Mouse (Mus musculus) kidney, postnatal 0 days (tissue): ENCODE results near the gene Tnfrsf13b. TPM values are rescaled to one million over a fixed set of nuclear protein-coding genes. Genes with fewer than 3 reads are reported as not detected.

Source experiments
- ATAC-seq: fragments of 200-750 bp; cut with Nextera tagmentation; replicated peaks from 2 replicates; pipeline ENCODE4 v1.8.0; 2017; ENCODE audit warnings: low read depth, moderate number of reproducible peaks, moderate TSS enrichment, moderate library complexity; ENCODE audit not compliant: low FRiP score
- DNase-seq: peaks from one replicate; pipeline ENCODE4 v3.0.0-alpha.2; 2016; ENCODE audit warnings: low spot score
- H3K27ac ChIP-seq: fragments of 300-500 bp; sonication (generic); 2 replicates; pipeline ENCODE4 v1.5.1; 2014; ENCODE audit warnings: mild to moderate bottlenecking
- H3K27me3 ChIP-seq: fragments of 300-500 bp; sonication (generic); 2 replicates; pipeline ENCODE4 v1.6.1; 2014; ENCODE audit warnings: low read length, mixed read lengths; ENCODE audit not compliant: insufficient read depth
- H3K36me3 ChIP-seq: fragments of 300-500 bp; sonication (generic); 2 replicates; pipeline ENCODE4 v1.6.1; 2014; ENCODE audit warnings: low read length, mixed read lengths; ENCODE audit not compliant: insufficient read depth
- H3K4me1 ChIP-seq: fragments of 300-500 bp; sonication (generic); replicated peaks from 2 replicates; pipeline ENCODE4 v1.6.1; 2014; ENCODE audit warnings: antibody characterized with exemption, low read length, mixed read lengths; ENCODE audit not compliant: insufficient read depth
- H3K4me2 ChIP-seq: fragments of 300-500 bp; sonication (generic); 2 replicates; pipeline ENCODE4 v1.6.1; 2014; ENCODE audit warnings: mild to moderate bottlenecking, low read length, moderate library complexity, mixed read lengths
- H3K4me3 ChIP-seq: fragments of 300-500 bp; sonication (generic); replicated peaks from 2 replicates; pipeline ENCODE4 v1.5.1; 2014; ENCODE audit warnings: low read depth, low read length
- H3K9ac ChIP-seq: fragments of 300-500 bp; sonication (generic); 2 replicates; pipeline ENCODE4 v1.6.1; 2014; ENCODE audit warnings: low read depth, low read length
- H3K9me3 ChIP-seq: fragments of 300-500 bp; sonication (generic); replicated peaks from 2 replicates; pipeline ENCODE4 v1.6.1; 2016; ENCODE audit warnings: low read length, inconsistent platforms, mixed read lengths
- CTCF ChIP-seq: IDR thresholded peaks from 2 replicates; pipeline ENCODE4 v1.5.1; 2016; ENCODE audit warnings: antibody characterized with exemption, low read depth, mild to moderate bottlenecking, moderate library complexity
- WGBS: fragments of 180-500 bp; shearing (Covaris S2); extraction: QIAGEN DNeasy Blood & Tissue Kit; methylation state at CpG from one replicate; pipeline ENCODE4 v1.1.7; 2014; 5-methylcytosine and 5-hydroxymethylcytosine counted together
- polyA plus RNA-seq: library from polyadenylated mRNA; unstranded; fragments of >200 nt; fragmentation: Nextera tagmentation; extraction: Ambion mirVana; gene quantifications from 2 replicates; pipeline ENCODE4 v1.2.1, GENCODE M21; 2015

The Tnfrsf13b gene
- polyA plus RNA-seq, 1 experiment from 2014 or later: 1.7 TPM

GRCm38 (mm10) chr11:61102397-61103339 is 23.9 kb upstream of the Tnfrsf13b start:
- WGBS: 74% methylated on average over 12 of the region's 13 CpGs
- H3K9me3 ChIP-seq: no peaks in the 10 kb centered on the region
- H3K4me2 ChIP-seq: no peak overlapping the region
- no peak overlapping the region for H3K4me3 ChIP-seq
- no peak for TF ChIP-seq CTCF
- DNase-seq (no peak), ATAC-seq (0 out of 2 replicates have a peak, but pooled peaks have one; percentile 21)
- H3K4me1 ChIP-seq: no peaks in the 10 kb centered on the region
- H3K9ac ChIP-seq: no peak overlapping the region
- no peaks in the 10 kb centered on the region for H3K36me3 ChIP-seq
- H3K27ac ChIP-seq: no peak overlapping the region
- H3K27me3 ChIP-seq: no peaks in the 10 kb centered on the region

GRCm38 (mm10) chr11:61104241-61104901 is 22.2 kb upstream of the Tnfrsf13b start:
- H3K4me3 ChIP-seq: no peak overlapping the region
- H3K36me3 ChIP-seq: no peaks in the 10 kb centered on the region
- 20% methylated on average over 20 of the region's 20 CpGs for WGBS
- TF ChIP-seq CTCF: peak; percentile 99
- ATAC-seq: peak; percentile 89
- H3K27ac ChIP-seq: no peak overlapping the region
- peak; percentile 96 for DNase-seq
- H3K4me1 ChIP-seq: no peaks in the 10 kb centered on the region
- peak overlapping the region; percentile 16; the same call in 1 of the 2 replicates for H3K4me2 ChIP-seq
- H3K27me3 ChIP-seq: no peaks in the 10 kb centered on the region
- H3K9ac ChIP-seq: no peak overlapping the region
- no peaks in the 10 kb centered on the region for H3K9me3 ChIP-seq

- DNase-seq (no peak), ATAC-seq (no peak)
- Histone ChIP-seq H3K4me1 (no peaks in the 10 kb centered on the region), H3K27ac (no peak overlapping the region), H3K4me2 (no peak overlapping the region), H3K36me3 (no peaks in the 10 kb centered on the region), H3K9me3 (no peaks in the 10 kb centered on the region), H3K4me3 (no peak overlapping the region), H3K27me3 (no peaks in the 10 kb centered on the region), H3K9ac (no peak overlapping the region)
- WGBS: 89% methylated on average over 12 of the region's 12 CpGs
- no peak for TF ChIP-seq CTCF
Measured at GRCm38 (mm10) chr11:61108911-61109361, 17.6 kb upstream of the Tnfrsf13b start.

GRCm38 (mm10) chr11:61109707-61110106 is 16.8 kb upstream of the Tnfrsf13b start:
- TF ChIP-seq CTCF: no peak
- Histone ChIP-seq H3K36me3 (no peaks in the 10 kb centered on the region), H3K27ac (no peak overlapping the region), H3K9me3 (no peaks in the 10 kb centered on the region), H3K4me3 (no peak overlapping the region), H3K27me3 (no peaks in the 10 kb centered on the region), H3K4me1 (no peaks in the 10 kb centered on the region), H3K4me2 (no peak overlapping the region), H3K9ac (no peak overlapping the region)
- ATAC-seq (no peak), DNase-seq (no peak)
- WGBS: 84% methylated on average over 6 of the region's 6 CpGs

GRCm38 (mm10) chr11:61110113-61110512 is 16.4 kb upstream of the Tnfrsf13b start:
- Histone ChIP-seq H3K27me3 (no peaks in the 10 kb centered on the region), H3K9ac (no peak overlapping the region), H3K4me3 (no peak overlapping the region), H3K36me3 (no peaks in the 10 kb centered on the region), H3K27ac (no peak overlapping the region), H3K9me3 (no peaks in the 10 kb centered on the region), H3K4me2 (no peak overlapping the region), H3K4me1 (no peaks in the 10 kb centered on the region)
- WGBS: 71% methylated on average over 10 of the region's 10 CpGs
- ATAC-seq (no peak), DNase-seq (no peak)
- no peak for TF ChIP-seq CTCF

- TF ChIP-seq CTCF: no peak
- H3K4me2 ChIP-seq: no peak overlapping the region
- no peaks in the 10 kb centered on the region for H3K4me1 ChIP-seq
- DNase-seq (no peak), ATAC-seq (no peak)
- no peaks in the 10 kb centered on the region for H3K36me3 ChIP-seq
- H3K4me3 ChIP-seq: no peak overlapping the region
- 28% methylated on average over 1 of the region's 1 CpGs for WGBS
- no peaks in the 10 kb centered on the region for H3K27me3 ChIP-seq
- no peak overlapping the region for H3K27ac ChIP-seq
- no peaks in the 10 kb centered on the region for H3K9me3 ChIP-seq
- H3K9ac ChIP-seq: no peak overlapping the region
Measured at GRCm38 (mm10) chr11:61110928-61111327, 15.6 kb upstream of the Tnfrsf13b start.
